Mouse (Mus musculus): ENCODE results near the gene Cd274.

Gene Cd274

DNA sequence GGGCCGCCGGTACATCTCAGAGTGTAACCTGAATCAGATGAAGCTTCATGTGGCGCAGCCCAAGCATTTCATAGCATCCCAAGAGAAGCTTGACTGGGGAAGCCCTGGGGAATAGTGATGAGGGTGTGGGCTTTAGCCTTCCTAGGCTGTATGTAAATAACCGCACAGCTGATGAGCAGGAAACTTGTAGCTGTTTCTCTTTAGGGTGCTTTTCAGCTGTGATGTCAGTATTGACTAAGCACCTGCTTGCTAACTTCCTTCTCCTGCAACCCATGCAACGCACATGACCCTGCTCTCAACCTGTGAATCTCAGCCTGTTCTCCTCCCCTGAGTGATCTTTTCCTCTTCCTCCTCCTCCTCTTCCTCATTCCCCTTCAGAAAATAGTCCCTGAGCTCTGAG, 3.2 kb upstream of the Cd274 start:
- DNase-seq (ENCODE audit: low spot score in 2 of 2), result no peak

DNA sequence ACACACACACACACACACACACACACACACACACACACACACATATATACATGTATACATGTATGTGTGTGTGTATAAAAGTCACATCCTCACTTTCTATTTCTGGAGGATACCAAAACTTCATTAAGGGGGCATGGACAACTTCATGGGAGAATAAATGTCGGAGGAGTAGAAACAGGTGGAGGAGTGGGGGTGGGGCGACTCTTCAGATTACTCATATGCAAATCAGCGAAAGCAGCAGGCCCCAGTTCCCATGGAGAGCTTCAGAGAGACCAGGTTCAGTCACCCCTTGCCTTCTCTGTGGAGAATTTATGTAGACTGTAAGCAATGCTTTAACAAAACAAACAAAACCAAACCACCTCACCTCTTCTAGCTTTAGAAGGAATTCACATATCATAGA, 2.1 kb upstream of the Cd274 start:
- no peak for DNase-seq (ENCODE audit: low spot score in 2 of 2)

DNA sequence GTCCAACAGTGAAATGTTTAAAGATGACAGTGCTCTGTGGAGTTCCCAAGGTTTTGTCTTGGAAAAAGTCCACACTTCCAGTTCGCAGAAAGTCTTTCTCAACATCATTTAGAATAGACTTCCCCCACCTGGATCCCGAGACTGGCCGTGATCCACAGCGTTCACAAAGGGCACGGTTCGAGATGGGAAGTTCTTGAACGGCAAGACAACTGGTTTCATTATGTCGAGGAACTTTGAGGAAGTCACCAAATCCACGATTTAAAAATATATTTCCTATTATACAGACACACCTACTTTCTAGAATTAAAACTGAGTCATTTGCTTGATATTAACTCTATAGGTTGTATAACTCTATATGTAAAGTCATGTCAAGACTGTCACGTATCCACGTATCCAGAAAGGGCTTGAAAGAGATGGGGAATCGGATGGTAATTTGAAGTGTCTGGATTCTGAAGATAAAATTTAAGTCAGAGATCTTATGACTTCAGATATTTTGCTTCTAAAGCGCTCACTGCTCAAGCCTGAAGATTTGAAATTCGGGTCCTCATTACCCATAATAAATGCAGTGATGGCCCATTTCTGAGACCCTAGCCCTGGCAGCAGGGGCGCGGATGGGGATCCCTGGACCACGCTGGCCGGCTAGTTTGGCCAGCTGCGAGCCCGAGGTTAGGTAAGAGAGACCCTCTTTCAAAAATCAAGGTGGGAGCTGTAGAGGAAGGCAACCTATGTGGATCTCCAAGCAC, 858 bp upstream of the Cd274 start:
- no peak for DNase-seq (ENCODE audit: low spot score in 2 of 2)

DNA sequence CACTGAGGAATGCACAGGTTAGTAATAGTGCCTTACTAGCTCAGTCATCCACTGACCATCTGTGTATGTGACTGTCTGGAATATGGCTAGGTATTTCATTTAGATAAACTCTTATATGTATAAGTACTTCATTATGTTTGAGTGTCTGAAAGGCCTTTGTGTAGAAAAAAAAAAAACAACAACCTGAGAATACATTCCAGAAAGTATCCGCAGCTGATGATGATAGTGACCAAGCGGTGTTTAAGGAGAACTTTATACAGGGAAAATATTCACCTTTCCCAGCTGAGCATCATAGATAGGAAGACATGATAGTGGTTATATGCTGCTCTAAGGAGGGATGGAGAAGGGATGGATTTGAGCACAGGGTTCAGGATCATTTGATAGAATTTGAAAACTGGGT, 786 bp downstream of the Cd274 start:
- DNase-seq (ENCODE audit: low spot score in 2 of 2), result no peak

DNA sequence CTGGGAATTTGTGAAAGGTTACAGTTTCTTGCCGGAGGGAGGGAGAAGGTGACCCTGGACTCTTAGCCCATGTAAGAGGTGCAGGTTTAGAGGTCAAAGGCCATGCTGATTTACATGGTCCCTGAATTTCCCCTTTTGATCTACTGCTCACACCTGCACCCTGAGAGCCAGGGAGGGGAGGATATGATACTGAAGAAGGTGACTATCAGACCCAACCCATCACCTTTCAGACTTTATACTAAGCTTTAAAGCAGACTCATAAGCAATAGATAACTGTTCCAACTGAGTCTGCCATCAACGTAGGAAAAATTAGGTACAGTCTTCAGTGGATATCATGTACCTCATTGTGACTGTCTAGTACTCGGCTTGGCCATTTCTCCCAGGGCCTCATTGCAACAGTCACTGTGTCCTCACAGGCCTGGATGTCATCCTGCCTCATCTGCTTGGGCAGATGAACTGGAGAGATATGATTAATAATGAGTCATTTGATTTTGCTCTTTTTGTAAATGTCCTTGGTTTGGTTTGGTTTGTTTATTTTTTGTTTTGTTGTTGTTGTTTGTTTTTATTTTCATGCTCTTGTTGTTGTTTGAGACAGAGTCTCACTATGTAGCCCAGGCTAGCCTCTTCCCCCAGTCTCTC, 1.5 kb downstream of the Cd274 start:
- no peak for DNase-seq (ENCODE audit: low spot score in 2 of 2)

DNA sequence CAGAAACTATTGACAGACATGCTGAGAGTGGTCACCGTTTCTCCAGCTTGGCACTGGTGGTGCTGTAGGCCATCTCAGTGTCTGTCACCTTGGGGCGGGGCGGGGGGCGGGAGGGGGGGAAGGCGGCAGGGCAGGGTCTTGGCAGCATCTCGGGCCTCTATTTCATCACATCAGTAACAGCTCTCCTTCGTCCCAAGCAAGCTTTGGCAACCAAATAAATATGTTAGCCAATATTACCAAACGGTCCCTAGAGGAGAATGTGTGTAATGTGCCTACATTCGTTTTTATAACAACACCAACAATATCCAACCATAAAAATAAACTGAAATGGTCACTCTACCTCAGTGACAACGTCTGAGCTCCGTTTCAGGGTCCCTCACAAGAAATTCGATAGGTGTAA, 2.9 kb downstream of the Cd274 start:
- DNase-seq (ENCODE audit: low spot score in 2 of 2), result no peak

DNA sequence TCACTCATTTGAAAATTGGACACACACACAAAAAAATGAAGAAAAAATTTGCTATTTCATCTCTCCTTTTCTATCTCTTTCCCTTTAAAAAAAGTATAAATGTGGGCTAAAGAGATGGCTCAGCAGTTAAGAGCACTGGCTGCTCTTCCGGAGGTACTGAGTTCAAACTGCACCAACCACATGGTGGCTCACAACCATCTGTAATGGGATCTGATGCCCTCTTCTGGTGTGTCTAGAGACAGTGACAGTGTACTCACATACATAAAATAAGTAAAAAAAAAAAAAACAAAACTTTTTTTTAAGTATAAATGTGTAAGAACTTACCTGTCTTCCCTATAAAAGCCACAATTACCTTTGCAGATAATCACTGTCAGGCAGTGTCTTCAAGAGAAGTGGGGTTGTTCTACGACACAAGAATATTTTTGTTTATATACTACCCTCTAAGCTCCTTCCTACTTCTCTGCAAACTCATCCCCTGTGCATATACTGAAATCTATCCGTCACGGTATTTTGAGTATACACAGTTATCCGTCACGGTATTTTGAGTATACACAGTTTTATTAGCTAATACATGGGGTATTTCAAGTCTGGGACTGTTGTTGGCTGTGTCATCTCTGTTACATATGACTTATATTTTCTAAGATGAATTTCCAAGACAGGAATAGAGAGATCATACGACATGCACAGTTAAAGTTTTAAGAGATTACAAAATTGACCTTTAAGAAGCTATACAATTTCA, 3.5 kb downstream of the Cd274 start:
- no peak for DNase-seq (ENCODE audit: low spot score in 2 of 2)

DNA sequence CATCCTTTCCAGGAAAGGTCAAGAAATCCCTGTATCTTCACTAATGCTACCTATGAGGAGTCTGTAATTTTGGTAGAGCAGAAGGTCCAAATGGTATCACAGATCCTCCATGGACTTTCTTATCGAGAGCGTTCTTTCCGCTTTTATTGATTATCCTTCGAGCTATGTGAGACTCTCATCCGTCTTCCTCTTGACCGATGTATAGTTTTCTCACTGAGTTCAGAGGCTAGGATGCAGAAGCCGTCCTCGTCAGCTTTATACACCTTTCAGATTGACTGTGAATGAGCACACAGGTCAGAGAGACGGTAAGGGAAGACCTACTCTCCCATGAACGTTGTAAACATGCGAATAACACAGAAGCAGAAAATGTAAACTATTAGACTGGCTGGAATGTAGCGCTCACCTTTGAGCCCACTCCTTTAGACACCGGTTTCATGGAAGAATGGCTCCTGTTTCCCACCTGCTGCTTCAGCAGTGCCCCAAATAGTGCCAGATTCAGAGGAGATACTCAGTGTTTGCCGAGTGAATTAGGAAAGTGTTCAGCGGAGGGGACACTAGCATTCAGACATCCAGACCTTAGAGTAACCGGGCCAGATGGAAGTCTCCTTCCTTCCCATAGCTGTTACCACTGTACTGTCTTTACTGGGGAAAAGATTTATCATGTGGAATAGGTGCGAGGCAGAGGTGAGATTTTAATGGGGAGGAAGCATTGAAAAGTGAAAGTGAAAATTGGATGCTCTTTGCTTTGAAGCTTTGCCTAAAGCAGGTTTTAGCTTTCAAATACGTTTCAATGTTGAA, 4.2 kb downstream of the Cd274 start:
- DNase-seq (ENCODE audit: low spot score in 2 of 2), result no peak

DNA sequence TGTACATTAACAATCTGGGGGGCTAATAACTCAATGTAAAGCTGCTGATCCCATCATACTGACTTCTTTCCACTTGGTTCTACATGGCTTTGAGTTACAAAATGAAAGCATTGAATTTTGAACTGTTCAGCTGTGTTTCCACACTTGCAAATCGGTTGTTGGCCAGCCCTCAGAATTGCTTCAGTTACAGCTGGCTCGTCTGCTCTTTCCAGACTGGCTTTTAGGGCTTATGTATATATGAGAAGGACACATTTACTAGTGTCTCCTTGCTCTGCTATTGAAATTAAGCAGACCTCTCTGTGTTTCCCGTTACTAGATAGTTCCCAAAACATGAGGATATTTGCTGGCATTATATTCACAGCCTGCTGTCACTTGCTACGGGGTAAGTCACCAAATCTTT, 4.9 kb downstream of the Cd274 start:
- DNase-seq (ENCODE audit: low spot score in 2 of 2), result no peak

DNA sequence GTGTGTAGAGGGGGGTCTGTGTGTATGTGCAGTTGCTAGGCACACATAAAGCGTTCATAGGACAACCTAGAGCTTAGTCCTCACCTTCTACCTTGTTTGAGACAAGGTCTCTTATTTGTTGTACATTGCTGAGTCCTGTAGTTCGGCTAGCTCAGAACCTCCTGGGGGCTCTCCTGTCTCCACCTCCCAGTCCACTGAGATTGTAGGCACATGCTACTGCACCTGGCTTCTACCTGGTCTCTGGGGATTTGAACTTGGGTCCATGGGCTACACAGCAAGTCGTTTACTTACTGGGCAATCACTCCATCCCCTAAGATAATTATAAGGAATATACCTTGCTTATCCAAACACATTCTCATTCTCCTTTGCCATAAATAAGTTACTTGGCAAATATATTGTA, 5.4 kb downstream of the Cd274 start:
- DNase-seq (ENCODE audit: low spot score in 2 of 2), result no peak

DNA sequence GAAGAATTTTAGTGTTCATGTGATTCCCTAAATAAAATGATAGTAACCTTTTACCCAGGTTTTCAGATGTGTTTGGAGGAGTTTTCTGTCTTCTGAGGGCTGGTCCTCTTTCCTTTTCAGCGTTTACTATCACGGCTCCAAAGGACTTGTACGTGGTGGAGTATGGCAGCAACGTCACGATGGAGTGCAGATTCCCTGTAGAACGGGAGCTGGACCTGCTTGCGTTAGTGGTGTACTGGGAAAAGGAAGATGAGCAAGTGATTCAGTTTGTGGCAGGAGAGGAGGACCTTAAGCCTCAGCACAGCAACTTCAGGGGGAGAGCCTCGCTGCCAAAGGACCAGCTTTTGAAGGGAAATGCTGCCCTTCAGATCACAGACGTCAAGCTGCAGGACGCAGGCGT, 6.2 kb downstream of the Cd274 start:
- DNase-seq (ENCODE audit: low spot score in 2 of 2), result no peak

DNA sequence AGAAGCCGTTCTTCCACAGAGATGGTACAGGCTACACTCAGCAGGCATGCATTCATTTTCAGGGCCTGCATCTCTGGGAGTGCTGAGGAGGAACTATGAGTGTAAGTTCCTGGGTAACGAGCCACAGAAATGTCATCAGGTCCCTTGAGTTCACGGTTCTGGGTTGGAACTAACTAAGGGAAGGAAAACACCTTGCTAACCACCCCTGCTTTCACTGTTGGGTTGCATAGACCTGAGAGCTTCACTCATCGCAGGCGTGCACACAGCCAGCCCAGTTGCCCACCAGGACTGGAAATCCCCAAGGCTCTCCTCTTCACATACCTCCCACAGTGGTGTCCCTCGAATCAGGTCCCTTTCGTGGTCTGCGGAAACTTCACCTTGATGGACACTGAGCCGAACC, 7.7 kb downstream of the Cd274 start:
- DNase-seq (ENCODE audit: low spot score in 2 of 2), result no peak

DNA sequence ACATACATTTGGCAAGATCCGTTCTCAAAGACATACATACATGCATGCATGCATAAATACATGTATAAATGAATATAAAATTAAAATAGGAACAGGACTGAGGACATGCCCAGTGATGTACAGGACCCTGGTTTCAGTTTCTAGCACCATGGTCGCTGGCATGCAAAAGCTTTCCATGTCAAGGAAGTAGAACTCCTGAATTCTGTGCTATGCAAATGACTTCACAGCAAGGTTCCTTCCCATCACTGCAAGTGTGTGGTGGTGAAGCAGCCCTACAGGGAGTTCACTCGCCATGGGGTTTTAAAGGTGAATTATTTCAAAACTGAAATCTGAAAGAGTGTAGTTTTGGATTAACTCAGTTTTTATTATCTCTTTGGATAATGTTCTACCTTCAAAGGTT, 9.1 kb downstream of the Cd274 start:
- no peak for DNase-seq (ENCODE audit: low spot score in 2 of 2)

DNA sequence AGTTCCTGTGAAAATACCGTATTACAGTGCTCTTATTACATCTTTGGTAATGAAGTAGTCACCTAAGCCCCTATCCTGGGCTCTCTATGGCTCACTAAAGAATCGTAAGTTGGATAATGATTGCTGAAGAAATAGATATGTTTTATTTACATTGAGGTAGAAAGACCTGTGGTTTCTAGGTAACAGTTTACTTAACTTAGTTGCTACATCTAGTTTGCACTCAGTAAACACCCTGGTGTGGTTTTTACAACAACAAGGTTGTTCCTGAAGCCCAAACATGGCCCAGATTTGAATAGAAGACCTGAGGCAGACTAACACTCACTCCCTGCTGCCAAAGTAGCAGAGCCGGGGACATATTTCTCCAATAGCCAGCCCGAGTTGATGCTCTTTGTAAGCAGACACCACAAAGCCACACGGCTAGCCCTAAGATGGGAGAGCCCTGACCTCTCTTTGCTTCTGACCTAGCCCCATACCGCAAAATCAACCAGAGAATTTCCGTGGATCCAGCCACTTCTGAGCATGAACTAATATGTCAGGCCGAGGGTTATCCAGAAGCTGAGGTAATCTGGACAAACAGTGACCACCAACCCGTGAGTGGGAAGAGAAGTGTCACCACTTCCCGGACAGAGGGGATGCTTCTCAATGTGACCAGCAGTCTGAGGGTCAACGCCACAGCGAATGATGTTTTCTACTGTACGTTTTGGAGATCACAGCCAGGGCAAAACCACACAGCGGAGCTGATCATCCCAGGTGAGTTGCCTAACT, 12.8 kb downstream of the Cd274 start:
- DNase-seq (ENCODE audit: low spot score in 2 of 2), result no peak

DNA sequence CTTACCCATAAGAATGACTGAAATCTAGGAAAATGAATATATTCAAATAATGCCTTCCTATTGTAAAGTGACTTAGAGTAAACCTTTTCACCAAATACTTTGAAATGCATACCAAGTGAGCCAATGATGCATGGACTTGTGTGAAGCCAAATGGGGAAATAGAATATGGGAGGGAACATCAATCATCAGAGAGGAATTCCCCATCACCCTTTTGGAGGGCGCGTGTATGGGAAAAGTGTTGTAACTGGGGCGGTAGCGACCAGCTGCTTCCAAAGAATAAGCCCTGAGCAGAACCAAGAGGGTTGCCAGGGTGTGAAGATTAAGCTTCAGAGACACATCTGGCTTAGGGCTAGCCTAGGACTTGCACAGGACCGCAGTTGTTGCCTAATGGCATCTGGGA, 16.1 kb downstream of the Cd274 start:
- DNase-seq (ENCODE audit: low spot score in 2 of 2), result no peak

DNA sequence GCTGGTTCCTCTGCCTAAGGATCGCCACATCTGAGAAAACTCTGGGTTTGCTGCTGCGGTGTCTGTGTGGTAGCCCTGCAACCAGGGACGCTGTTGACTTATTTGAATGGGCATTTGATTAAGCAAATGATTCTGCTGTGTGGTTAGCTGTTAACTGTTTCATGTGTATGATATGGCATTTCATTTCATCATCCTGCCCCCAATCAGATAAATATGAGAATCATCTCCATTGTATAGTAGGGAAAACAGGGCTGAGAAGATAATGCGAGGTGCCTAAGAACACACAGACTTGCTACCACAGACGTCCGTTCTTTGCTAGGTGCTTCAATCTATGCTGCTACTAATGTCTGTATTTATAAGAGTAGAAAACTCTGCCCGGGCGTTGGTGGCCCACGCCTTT, 17.2 kb downstream of the Cd274 start:
- no peak for DNase-seq (ENCODE audit: low spot score in 2 of 2)

DNA sequence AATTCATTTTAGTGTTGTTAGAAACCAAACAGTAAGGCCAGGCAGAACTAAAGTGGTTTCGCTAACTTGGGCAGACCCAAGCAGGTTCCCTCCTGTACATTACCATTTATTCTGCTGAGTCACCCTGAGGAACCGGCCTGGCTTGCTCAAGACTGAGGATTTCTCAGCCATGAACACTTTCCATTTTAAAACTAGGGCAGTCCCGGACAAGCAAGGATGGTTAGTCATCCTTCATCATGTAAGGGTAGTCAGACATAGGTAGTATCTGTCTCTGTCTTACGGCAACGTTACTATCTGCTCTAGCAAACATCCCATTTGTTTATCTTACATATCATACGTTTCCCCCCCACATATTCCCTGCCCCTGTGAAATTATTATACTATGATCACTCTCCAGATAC, 17.7 kb downstream of the Cd274 start:
- no peak for DNase-seq (ENCODE audit: low spot score in 2 of 2)

DNA sequence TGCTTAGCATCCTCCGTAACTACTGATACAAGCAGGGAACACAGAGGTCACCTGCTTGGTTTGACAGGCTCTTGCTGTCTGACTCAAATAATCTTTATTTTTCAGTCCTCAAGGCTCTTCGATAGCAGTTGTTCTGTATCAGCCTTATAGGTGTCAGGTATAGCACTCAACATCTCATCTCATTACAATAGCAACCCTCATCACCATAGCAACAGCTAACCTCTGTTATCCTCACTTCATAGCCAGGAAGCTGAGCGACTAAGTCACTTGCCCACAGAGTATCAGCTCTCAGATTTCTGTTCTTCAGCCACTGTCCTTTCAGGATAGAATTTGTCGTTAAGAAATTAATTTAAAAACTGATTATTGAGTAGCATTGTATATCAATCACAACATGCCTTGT, 18.6 kb downstream of the Cd274 start:
- no peak for DNase-seq (ENCODE audit: low spot score in 2 of 2)

DNA sequence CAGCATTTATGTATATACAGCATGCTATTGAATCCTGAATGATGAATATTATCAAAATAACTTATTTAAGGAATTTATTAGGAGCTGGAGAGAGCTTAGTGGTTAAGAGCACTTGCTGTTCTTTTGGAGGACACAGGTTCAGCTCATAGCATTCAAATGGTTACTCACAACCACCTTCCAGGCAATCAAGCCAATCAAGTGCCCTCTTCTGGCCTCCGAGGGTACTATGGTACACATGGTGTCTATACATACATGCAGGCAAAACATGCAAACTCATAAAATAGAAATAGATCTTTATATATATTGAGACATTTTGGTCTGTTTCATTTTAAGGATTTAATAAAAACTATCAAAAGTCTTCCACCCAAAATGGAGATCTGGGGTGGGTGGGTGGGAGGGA, 21.6 kb downstream of the Cd274 start:
- no peak for DNase-seq (ENCODE audit: low spot score in 2 of 2)

DNA sequence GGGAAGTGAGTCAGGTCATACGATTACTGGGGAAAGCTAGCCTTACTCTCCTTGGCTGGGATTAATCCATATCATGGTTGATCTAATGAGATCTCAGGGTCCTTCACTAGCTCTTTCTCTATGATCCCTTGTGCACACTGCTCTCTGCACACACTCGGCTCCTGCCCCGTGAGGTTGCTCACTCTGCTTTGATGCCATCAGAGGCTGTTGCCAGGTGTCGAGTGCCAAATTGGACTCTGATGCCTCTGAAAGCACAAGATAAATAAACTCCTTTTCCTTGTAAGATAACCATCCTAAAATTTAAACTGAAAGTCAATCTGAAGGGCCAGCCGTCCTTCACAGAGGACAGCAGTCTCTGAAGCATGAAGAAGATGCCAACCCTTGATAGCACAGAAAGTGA, 23.2 kb downstream of the Cd274 start:
- no peak for DNase-seq (ENCODE audit: low spot score in 2 of 2)

DNA sequence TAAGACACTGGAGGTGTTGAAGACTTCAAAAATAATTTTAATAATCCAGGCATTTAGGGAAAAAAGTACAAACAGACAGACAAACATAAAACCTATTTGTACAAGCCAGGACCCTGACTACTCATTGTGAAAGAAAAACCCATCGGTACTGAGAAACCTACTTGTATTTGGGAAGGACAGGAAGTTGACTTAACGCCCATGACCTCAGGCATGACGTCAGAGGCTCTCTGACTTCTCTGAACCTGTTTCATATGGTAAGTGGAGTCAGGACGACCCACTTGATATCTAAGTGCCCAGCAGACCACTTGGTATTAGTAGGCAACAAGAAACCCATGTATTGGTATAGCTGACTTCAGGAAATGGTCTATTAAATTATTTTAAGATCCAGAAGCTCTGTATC, 24.0 kb downstream of the Cd274 start:
- DNase-seq (ENCODE audit: low spot score in 2 of 2), result no peak

DNA sequence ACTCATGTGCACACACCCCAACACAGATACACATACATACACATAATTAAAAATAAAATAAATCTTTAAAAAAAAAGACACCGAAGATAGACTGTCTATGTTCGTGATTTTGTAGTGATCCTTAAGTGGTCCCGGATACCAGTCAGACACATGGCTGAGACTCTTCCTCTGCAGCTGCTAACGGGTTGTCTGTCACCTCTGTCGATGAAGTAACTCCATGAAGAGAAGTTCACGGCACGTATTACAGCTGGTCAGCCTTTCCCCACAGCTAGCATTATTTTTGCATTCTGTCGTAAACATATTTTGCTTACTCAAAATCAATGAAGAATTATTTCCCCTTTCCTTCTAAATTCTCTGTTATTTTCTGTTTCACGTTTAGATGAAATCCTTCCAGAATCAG, 26.1 kb downstream of the Cd274 start:
- no peak for DNase-seq (ENCODE audit: low spot score in 2 of 2)

All from heart, adult 9 months (tissue).